Comparison of ENCODE assay signal across 11 mouse cellular contexts in the genomic region with DNA sequence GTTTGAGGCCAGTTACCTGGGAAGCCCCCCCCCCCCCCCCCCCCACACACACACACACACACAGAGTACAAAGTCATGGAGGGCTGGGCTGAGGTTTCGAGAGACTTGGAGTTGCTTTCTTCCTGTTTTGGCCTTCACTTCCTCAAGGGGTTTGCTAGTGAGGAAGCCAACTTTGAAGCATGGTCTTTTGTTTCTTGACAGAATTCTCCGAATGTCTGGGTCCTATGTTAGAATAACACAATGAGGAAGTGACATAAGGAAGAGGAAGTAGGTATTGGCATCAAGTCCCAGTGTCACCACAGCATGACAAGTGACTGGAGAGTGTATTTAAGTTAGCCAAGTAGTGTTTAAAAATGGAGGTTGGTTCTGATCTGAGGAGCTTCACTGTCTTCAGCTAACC. TPM values are rescaled to one million over a fixed set of nuclear protein-coding genes. Genes with fewer than 3 reads are reported as not detected.
A peak's percentile ranks its signal among the peaks of the same experiment; 100 is the strongest.
DNase-seq lines count a peak whose midpoint lies in the region; ATAC-seq and TF ChIP-seq lines count a peak whose summit lies in the region.
"Had no signal": no experiment of that assay in that cellular context is flagged by ENCODE, and none has a peak within 500 bp of the region (broad histone marks: within the 10 kb centered on the region; RNA-seq: fewer than 3 reads in every experiment).

No protein-coding gene starts in this region.

- H3K36me3 ChIP-seq in heart, embryonic 16.5 days (ENCODE audit: control insufficient read depth, insufficient read depth), result peaks cover 14% of the 10 kb centered on the region
- H3K36me3 ChIP-seq in neural tube, embryonic 15.5 days, result peaks cover 12% of the 10 kb centered on the region

- 61% methylated on average over 2 of the region's 2 CpGs for whole genome bisulfite sequencing in heart, embryonic 16.5 days
- 91% methylated on average over 2 of the region's 2 CpGs for WGBS in neural tube, embryonic 15.5 days

- no peak for DNase-seq in heart, postnatal 25 days (ENCODE audit: low spot score)
- peak; percentile 56 to 63 for DNase-seq in B cell, adult 2 months
- DNase-seq in brain, adult 2 months (ENCODE audit: low read depth, low spot score), result peak; percentile 53
- DNase-seq in lung, postnatal 25 days (ENCODE audit: low spot score), result peak; percentile 70
- no peak for DNase-seq in left cerebral cortex, adult 2 months (ENCODE audit: extremely low spot score in 1 of 2, low spot score in 2 of 2)
- DNase-seq in adrenal gland, postnatal 10 days, result no peak
- DNase-seq: kidney, adult 8-10 months had no signal

- no peak for ATAC-seq in heart, embryonic 16.5 days (replicated peaks; ENCODE audit: extremely low read depth, insufficient read depth, low FRiP score)
- ATAC-seq in neural tube, embryonic 15.5 days (ENCODE audit: low FRiP score), result no peak

- H3K4me1 ChIP-seq in heart, embryonic 16.5 days (ENCODE audit: control insufficient read depth, insufficient read depth, low read length), result peaks cover 6% of the 10 kb centered on the region
- no peaks in the 10 kb centered on the region for H3K4me1 ChIP-seq in neural tube, embryonic 15.5 days
- H3K4me1 ChIP-seq: embryonic facial prominence, embryonic 12.5 days had no signal

- peak overlapping the region; percentile 49; the same call in 1 of the 2 replicates for H3K27ac ChIP-seq in heart, embryonic 16.5 days (ENCODE audit: low read length)
- no peak overlapping the region for H3K27ac ChIP-seq in neural tube, embryonic 15.5 days (replicated peaks)
- no peak overlapping the region for H3K27ac ChIP-seq in left cerebral cortex, adult 2 months

- TF ChIP-seq CTCF in left cerebral cortex, adult 2 months (IDR thresholded peaks at IDR 0.05), result no peak

- no peaks in the 10 kb centered on the region for H3K27me3 ChIP-seq in heart, embryonic 16.5 days (ENCODE audit: control insufficient read depth, insufficient read depth, low read length)
- H3K27me3 ChIP-seq in neural tube, embryonic 15.5 days (replicated peaks), result no peaks in the 10 kb centered on the region
- H3K27me3 ChIP-seq: embryonic facial prominence, embryonic 12.5 days had no signal

- H3K4me3 ChIP-seq in heart, embryonic 16.5 days (ENCODE audit: low read length), result no peak overlapping the region
- no peak overlapping the region for H3K4me3 ChIP-seq in neural tube, embryonic 15.5 days (replicated peaks)
- H3K4me3 ChIP-seq in left cerebral cortex, adult 2 months, result no peak overlapping the region
- H3K4me3 ChIP-seq: embryonic facial prominence, embryonic 12.5 days; myocyte had no signal

- no peak overlapping the region for H3K9ac ChIP-seq in heart, embryonic 16.5 days (ENCODE audit: low read length)
- H3K9ac ChIP-seq in neural tube, embryonic 15.5 days (replicated peaks), result no peak overlapping the region
- H3K9ac ChIP-seq: embryonic facial prominence, embryonic 12.5 days had no signal

- no peaks in the 10 kb centered on the region for H3K9me3 ChIP-seq in heart, embryonic 16.5 days (replicated peaks; ENCODE audit: control insufficient read depth, low read length)
- no peaks in the 10 kb centered on the region for H3K9me3 ChIP-seq in neural tube, embryonic 15.5 days (replicated peaks)
- H3K9me3 ChIP-seq: embryonic facial prominence, embryonic 12.5 days had no signal

- intact Hi-C loops in heart, postnatal 25 days (cut with DNase I), result no loop called here
- intact Hi-C loops in left cerebral cortex, adult 2 months (cut with DNase I), result no loop called here

- H3K4me2 ChIP-seq in heart, embryonic 16.5 days (ENCODE audit: low read depth, low read length), result no peak overlapping the region
- H3K4me2 ChIP-seq in neural tube, embryonic 15.5 days, result no peak overlapping the region
- H3K4me2 ChIP-seq: embryonic facial prominence, embryonic 12.5 days had no signal

RNA-seq across cellular contexts. Expression of a gene that starts 11.8 kb away (rescaled TPM):
- polyA plus RNA-seq in heart, embryonic 16.5 days (2015; fragmentation: Nextera tagmentation; extraction: Ambion mirVana), result 51.0 and 51.6 TPM in 2 replicates
- 10 to 100 TPM; 23.4 to 27.2 TPM for total RNA-seq in heart, postnatal 25 days (2021)
- 17.9 and 29.2 TPM in 2 replicates for polyA plus RNA-seq in neural tube, embryonic 15.5 days (2015; fragmentation: Nextera tagmentation; extraction: Ambion mirVana)
- total RNA-seq in left cerebral cortex, adult 2 months (2021), result 10 to 100 TPM; 19.8 to 22.4 TPM
- total RNA-seq in adrenal gland, postnatal 10 days (2021), result 10 to 100 TPM; 59.4 to 61.0 TPM

RNA-seq across cellular contexts. Expression of a gene that starts 38.9 kb away (rescaled TPM):
- polyA plus RNA-seq in heart, embryonic 16.5 days (2015; fragmentation: Nextera tagmentation; extraction: Ambion mirVana), result 130 and 138 TPM in 2 replicates
- 10 to 100 TPM; 14.0 to 14.1 TPM for total RNA-seq in heart, postnatal 25 days (2021)
- polyA plus RNA-seq in neural tube, embryonic 15.5 days (2015; fragmentation: Nextera tagmentation; extraction: Ambion mirVana), result 13.0 and 71.4 TPM in 2 replicates
- total RNA-seq in left cerebral cortex, adult 2 months (2021), result 1 to 10 TPM; 3.7 to 4.8 TPM
- 10 to 100 TPM; 32.4 to 32.9 TPM for total RNA-seq in adrenal gland, postnatal 10 days (2021)

RNA-seq across cellular contexts. Expression of a gene that starts 54.1 kb away (rescaled TPM):
- 69.2 and 76.0 TPM in 2 replicates for polyA plus RNA-seq in heart, embryonic 16.5 days (2015; fragmentation: Nextera tagmentation; extraction: Ambion mirVana)
- 10 to 100 TPM; 72.6 to 75.8 TPM for total RNA-seq in heart, postnatal 25 days (2021)
- 124 and 140 TPM in 2 replicates for polyA plus RNA-seq in neural tube, embryonic 15.5 days (2015; fragmentation: Nextera tagmentation; extraction: Ambion mirVana)
- total RNA-seq in left cerebral cortex, adult 2 months (2021), result 10 to 100 TPM; 87.7 to 91.9 TPM
- 10 to 100 TPM; 38.3 to 41.0 TPM for total RNA-seq in adrenal gland, postnatal 10 days (2021)

Comparison
In these comparisons a context has a peak if more than half of its experiments do, and no peak if none do; other contexts are left out.
1. DNase-seq: peak in B cell, adult 2 months (2 of 2), brain, adult 2 months (single experiment) and lung, postnatal 25 days (single experiment); none in heart, postnatal 25 days (single experiment), left cerebral cortex, adult 2 months (0 of 2) and adrenal gland, postnatal 10 days (single experiment).